Mouse (Mus musculus): Measurements from ENCODE around the gene Pspn. TPM values are rescaled to one million over a fixed set of nuclear protein-coding genes. Genes with fewer than 3 reads are reported as not detected.

Pspn gene
- polyA plus RNA-seq, 1 experiment from 2014 or later = 0.29 TPM

DNA sequence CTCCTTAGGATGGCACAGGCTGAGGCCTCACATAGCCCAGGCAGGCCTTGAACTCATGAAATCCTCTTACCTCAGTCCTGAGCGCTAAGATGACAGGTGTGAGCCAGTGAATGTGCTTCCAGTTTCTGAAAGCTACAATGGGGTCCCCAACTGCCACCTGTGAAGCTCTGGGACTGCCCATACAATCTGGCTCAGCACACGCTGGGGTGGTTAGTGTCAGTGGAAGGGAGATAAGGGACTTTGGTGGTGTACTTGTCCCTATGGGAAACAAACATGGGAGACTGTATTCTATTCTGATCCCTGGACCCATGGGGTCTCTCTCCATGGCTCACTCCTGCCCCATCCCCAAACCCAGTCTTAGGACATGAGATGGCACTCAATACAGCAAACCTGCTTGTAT is 19.9 kb upstream of the Pspn start:
- Histone ChIP-seq H3K9me3 (replicated peaks) (no peaks in the 10 kb centered on the region), H3K36me3 (peaks cover 56% of the 10 kb centered on the region), H3K4me1 (peaks cover 62% of the 10 kb centered on the region), H3K4me3 (no peak overlapping the region), H3K4me2 (peak overlapping the region; percentile 40), H3K9ac (peak overlapping the region; percentile 22; the same call in 1 of the 2 replicates), H3K27ac (peak overlapping the region; percentile 85), H3K27me3 (replicated peaks) (no peaks in the 10 kb centered on the region)
- 33% methylated on average over 2 of the region's 2 CpGs for WGBS (ENCODE audit: insufficient replicate concordance)
- peak; percentile 84 for ATAC-seq

DNA sequence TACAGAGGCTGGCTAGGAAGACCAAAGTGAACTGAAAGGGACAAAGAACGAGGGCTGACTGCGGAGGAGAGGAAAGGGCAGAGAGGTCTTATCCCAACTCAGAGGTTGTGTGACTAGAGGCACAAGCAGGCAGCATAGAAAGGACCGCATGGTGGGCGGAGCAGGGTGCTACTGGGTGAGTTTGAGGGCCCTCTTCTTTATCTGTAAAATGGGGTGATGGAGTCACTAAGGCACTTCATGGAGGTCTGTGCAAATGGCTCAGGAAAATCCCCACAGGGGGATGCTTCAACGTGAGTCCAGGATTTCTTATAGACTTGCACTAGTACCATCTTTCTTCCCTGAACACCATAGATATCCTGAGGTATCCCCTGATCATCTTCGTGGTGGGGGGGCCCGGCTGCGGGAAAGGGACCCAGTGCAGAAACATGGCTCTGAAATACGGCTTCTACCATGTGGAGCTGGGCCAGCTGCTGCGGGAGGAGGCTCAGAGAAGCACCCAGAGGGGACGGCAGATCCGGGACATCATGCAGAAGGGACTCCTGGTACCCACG is 12.5 kb upstream of the Pspn start:
- no peaks in the 10 kb centered on the region for H3K27me3 ChIP-seq (replicated peaks)
- H3K36me3 ChIP-seq = peaks cover 26% of the 10 kb centered on the region
- no peak for ATAC-seq
- H3K4me1 ChIP-seq = peaks cover 50% of the 10 kb centered on the region
- H3K4me2 ChIP-seq = peak overlapping the region; percentile 80
- H3K9me3 ChIP-seq (replicated peaks) = no peaks in the 10 kb centered on the region
- peak overlapping the region; percentile 73 for H3K9ac ChIP-seq
- H3K4me3 ChIP-seq = peak overlapping the region; percentile 89
- 74% methylated on average over 13 of the region's 13 CpGs for WGBS (ENCODE audit: insufficient replicate concordance)
- peak overlapping the region; percentile 90 for H3K27ac ChIP-seq

DNA sequence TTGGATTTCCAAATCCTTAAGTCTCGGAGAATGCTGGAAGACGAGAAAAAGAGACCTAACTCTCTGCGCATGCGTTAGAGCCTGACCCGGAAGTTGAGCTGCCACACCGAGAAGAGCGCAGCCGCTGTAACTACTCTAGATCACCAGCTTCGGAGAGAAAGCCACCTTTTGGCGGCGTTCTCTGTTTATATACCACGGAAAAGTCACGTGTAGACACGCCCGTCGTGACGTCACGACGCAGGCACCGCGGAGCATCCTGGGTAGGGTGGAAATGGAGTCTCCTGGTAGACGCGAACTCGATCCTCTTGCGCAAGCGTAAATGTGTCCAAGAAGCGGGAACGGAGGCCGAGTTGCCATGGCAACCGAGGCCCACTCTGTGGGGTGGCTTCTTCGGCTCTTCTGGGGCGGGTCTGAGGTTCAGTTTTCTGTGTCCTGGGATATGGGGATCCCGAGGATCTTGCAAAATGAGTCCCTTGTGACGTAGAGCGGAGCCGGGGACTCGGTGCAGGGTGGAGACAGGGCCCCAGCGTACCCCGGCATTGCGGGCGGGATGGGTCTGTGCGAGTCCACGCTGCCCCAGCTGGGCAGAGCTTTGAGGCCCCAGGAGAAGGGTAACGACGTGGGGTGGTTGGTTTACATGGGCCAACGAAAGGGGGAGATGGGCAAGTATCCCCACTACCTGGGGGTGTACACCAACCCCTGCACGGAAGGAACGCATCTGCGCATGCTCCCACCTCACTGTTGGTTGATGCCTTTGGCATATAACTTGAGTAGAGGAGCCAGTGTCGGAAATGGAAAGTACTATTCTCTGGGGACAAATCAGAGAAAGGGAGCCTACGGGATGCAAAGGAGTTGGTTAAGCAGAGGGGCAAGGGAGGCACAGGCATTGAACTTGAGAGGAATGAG is 11.7 kb upstream of the Pspn start, which contains the start of the genes Gtf2f1 and Gm17949:
Gene Gtf2f1 (minus strand): TSS at position 53 of the 906 bp plus-strand sequence.
Gene Gm17949 (plus strand): TSS at position 234 of the 906 bp plus-strand sequence.
- Histone ChIP-seq H3K4me3 (peak within 1 kb of the TSS; percentile 89), H3K4me2 (peak within 1 kb of the TSS; percentile 80), H3K9me3 (replicated peaks) (no peaks in the 10 kb centered on the region), H3K9ac (peak within 1 kb of the TSS; percentile 88), H3K27me3 (replicated peaks) (no peaks in the 10 kb centered on the region), H3K36me3 (peaks cover 34% of the 10 kb centered on the region), H3K4me1 (peaks cover 55% of the 10 kb centered on the region), H3K27ac (peak within 1 kb of the TSS; percentile 90)
- ATAC-seq = peak; percentile 85
- WGBS (ENCODE audit: insufficient replicate concordance) = 1% methylated on average over 51 of the region's 51 CpGs

DNA sequence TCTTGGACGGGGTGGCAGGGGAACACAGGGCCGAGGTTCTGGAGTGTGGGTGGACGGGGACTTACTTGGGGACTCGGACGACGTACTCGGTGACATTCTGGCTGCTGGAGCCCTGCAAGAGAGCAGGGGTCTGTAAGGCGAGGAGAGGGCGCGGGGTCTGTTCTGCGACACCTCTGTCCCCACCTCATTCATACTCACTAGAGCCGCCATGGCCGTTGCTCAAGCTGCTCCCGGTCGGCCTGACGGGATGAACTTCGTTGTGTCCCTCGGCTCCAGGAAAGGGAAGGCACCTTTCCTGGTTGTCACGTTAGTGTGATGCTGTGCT is 11.1 kb upstream of the Pspn start:
- no peaks in the 10 kb centered on the region for H3K9me3 ChIP-seq (replicated peaks)
- ATAC-seq = peak; percentile 62
- H3K27ac ChIP-seq = peak overlapping the region; percentile 90
- under 1% methylated on average over 19 of the region's 19 CpGs for WGBS (ENCODE audit: insufficient replicate concordance)
- H3K4me3 ChIP-seq = peak overlapping the region; percentile 89
- peak overlapping the region; percentile 88 for H3K9ac ChIP-seq
- peaks cover 50% of the 10 kb centered on the region for H3K4me1 ChIP-seq
- peak overlapping the region; percentile 80 for H3K4me2 ChIP-seq
- peaks cover 40% of the 10 kb centered on the region for H3K36me3 ChIP-seq
- H3K27me3 ChIP-seq (replicated peaks) = no peaks in the 10 kb centered on the region

DNA sequence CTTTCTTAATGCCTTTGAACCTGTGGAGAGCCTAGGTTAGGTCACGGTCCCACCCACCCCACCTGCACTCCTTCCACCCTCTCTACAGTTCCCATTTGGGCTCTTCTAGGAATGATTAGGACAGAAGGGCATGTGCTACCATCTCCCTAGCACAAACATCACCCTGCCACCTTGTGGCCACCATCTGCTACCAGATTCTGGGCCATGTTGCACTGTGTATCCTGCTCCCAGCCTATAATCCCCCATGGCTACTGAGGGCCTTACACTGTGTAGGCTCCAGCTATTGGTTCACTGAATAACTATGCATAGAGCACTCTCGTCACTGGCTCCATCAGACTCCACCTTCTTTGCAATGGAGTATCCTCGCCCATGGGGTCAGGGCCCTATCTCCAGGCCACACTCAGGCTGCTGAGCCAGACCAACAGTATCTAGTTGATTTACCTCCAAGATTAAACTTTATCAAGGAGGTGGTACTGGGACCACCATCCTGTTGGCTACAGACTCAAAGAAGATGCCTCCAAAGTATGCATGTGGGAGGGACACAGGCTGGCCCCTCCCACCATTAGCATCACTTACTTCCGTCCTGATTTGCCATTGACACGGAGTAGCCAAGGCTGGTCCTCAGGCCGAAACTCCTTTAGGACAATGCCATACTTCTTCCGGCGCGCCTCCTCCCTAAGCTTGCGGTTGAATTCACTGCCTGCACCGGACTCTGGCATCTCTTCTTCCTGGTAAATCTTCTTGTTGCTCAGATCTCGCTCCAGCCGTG is 7.5 kb upstream of the Pspn start:
- no peak overlapping the region for H3K4me2 ChIP-seq
- no peak overlapping the region for H3K9ac ChIP-seq
- no peak overlapping the region for H3K4me3 ChIP-seq
- H3K27ac ChIP-seq = no peak overlapping the region
- peaks cover 76% of the 10 kb centered on the region for H3K36me3 ChIP-seq
- ATAC-seq = no peak
- peaks cover 75% of the 10 kb centered on the region for H3K4me1 ChIP-seq
- 85% methylated on average over 13 of the region's 13 CpGs for WGBS (ENCODE audit: insufficient replicate concordance)
- no peaks in the 10 kb centered on the region for H3K27me3 ChIP-seq (replicated peaks)
- H3K9me3 ChIP-seq (replicated peaks) = no peaks in the 10 kb centered on the region

DNA sequence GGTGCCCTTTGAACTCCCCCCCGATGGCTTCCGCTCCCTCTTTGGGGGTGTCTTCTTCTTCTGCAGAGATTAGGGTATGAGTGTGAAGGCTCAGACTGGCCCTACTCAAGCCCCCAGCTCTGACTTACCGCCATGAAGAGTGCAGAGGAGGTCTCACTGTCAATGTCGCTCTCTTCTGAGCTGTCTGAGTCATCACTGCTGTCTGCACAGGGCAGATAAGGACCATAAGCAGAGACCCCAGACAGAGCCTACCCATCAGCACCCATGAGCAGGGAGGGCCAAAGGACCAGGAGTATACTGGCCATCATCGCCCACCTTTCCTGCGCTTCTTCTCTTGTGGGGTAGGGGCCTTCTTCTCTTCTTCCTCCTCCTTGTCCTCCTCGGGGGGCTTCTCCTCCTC is 4.2 kb upstream of the Pspn start:
- peaks cover 86% of the 10 kb centered on the region for H3K36me3 ChIP-seq
- H3K9ac ChIP-seq = peak overlapping the region; percentile 51
- H3K4me2 ChIP-seq = peak overlapping the region; percentile 52
- WGBS (ENCODE audit: insufficient replicate concordance) = 51% methylated on average over 7 of the region's 7 CpGs
- no peaks in the 10 kb centered on the region for H3K9me3 ChIP-seq (replicated peaks)
- peak overlapping the region; percentile 5; the same call in 1 of the 2 replicates for H3K4me3 ChIP-seq
- peak overlapping the region; percentile 77 for H3K27ac ChIP-seq
- peaks cover 67% of the 10 kb centered on the region for H3K4me1 ChIP-seq
- peak; percentile 85 for ATAC-seq
- H3K27me3 ChIP-seq (replicated peaks) = no peaks in the 10 kb centered on the region

DNA sequence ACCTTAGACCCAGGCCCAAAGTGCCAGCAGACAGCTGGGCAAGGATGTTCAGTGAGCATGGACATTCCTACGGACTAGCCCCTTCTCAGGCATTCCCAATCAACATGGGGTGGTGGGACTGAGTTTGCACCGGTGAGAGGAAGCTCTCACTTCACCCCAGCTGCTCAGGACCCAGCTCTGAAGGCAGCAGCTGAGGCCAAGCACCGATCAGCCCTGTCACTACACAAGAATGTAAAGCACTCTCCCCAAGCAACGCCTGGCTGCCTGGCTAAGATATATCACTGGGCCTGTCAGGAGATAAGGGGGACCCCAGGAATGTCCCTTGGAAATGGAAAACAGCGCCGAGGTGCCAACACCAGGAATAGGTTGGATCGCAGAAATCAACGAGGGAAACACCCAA is 1.4 kb upstream of the Pspn start:
- H3K9ac ChIP-seq = no peak overlapping the region
- H3K4me2 ChIP-seq = no peak overlapping the region
- 47% methylated on average over 8 of the region's 8 CpGs for WGBS (ENCODE audit: insufficient replicate concordance)
- peaks cover 69% of the 10 kb centered on the region for H3K36me3 ChIP-seq
- H3K27ac ChIP-seq = no peak overlapping the region
- no peak for ATAC-seq
- no peaks in the 10 kb centered on the region for H3K9me3 ChIP-seq (replicated peaks)
- H3K4me1 ChIP-seq = peaks cover 65% of the 10 kb centered on the region
- no peaks in the 10 kb centered on the region for H3K27me3 ChIP-seq (replicated peaks)
- H3K4me3 ChIP-seq = no peak overlapping the region

DNA sequence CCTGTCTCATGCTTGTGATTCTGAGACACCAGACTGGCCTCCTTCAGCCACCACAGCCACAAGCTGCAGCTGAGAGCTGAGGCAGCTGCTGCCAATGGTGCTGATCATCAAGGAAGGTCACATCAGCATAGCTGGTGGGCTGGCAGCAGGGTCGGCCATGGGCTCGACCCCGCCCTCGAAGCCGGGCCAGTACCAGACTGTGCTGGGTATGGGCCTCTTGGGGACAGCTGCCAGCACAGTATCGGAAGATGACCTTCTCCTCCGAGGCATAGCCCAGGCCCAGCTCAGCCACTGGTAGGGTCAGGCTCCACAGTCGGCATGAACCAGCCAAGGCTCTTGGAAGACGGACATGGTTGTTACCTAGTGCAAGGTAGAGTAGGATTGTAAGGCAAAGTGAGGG is 404 bp downstream of the Pspn start:
- H3K4me3 ChIP-seq = no peak overlapping the region
- ATAC-seq = no peak
- peaks cover 53% of the 10 kb centered on the region for H3K4me1 ChIP-seq
- no peaks in the 10 kb centered on the region for H3K9me3 ChIP-seq (replicated peaks)
- no peaks in the 10 kb centered on the region for H3K27me3 ChIP-seq (replicated peaks)
- peaks cover 69% of the 10 kb centered on the region for H3K36me3 ChIP-seq
- 85% methylated on average over 9 of the region's 9 CpGs for WGBS (ENCODE audit: insufficient replicate concordance)
- H3K4me2 ChIP-seq = no peak overlapping the region
- H3K27ac ChIP-seq = no peak overlapping the region
- no peak overlapping the region for H3K9ac ChIP-seq

DNA sequence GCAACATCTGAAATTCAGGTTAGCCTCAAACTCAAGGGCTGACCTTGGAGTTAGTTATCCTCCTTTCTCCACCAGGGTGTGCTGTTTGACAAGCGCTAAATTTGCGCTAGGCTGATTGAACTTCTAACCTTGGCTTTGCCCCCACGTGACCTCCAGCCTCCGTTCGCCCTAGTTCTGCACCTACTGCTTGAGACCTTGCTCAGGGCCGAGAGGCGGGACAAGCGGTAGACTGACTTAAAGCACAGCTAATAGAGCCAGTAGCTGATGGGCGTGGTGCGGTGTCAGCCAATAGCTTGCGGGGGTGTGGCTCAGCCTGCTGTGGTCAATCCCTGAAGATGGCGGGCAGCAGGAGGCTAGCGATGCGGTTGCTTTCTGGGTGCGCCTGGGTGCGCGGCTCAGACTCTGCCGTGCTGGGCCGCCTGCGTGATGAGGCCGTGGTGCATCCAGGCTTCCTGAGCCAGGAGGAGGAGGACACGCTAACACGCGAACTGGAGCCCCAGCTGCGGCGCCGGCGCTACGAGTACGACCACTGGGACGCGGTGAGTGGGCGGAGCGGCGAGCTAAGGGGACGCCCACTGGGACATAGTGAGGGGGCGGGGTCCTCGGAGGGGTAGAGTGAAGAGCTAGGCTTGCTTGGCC is 2.7 kb downstream of the Pspn start, which contains the start of gene Alkbh7:
Gene Alkbh7 (plus strand): TSS at position 311 of the 639 bp plus-strand sequence.
- H3K9me3 ChIP-seq (replicated peaks) = no peaks in the 10 kb centered on the region
- peak within 1 kb of the TSS; percentile 80 for H3K4me3 ChIP-seq
- peak; percentile 99 for ATAC-seq
- peaks cover 33% of the 10 kb centered on the region for H3K4me1 ChIP-seq
- H3K27ac ChIP-seq = peak within 1 kb of the TSS; percentile 69
- H3K27me3 ChIP-seq (replicated peaks) = no peaks in the 10 kb centered on the region
- H3K4me2 ChIP-seq = peak within 1 kb of the TSS; percentile 81
- peak within 1 kb of the TSS; percentile 74 for H3K9ac ChIP-seq
- H3K36me3 ChIP-seq = peaks cover 69% of the 10 kb centered on the region
- under 1% methylated on average over 38 of the region's 38 CpGs for WGBS (ENCODE audit: insufficient replicate concordance)

DNA sequence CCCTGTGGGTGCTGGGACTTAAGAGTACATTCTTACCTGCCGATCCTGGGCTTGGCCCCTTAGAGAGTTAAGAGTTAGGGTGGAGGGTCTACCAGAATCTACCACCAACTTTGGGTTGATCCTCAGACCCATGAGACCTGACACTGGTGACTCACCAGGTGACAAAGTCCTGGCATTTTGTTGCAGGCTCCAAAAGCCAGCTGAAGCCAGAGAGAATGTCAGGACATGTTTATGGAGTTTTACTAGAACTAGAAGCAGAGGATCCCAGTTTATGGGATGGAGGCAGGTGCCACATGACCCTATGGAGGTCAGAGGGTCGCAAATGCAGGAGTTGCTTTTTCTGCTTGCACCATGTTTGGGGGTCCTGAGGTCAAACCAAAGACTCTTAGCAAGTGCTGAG is 3.3 kb downstream of the Pspn start:
- no peak for ATAC-seq
- peak overlapping the region; percentile 81 for H3K4me2 ChIP-seq

DNA sequence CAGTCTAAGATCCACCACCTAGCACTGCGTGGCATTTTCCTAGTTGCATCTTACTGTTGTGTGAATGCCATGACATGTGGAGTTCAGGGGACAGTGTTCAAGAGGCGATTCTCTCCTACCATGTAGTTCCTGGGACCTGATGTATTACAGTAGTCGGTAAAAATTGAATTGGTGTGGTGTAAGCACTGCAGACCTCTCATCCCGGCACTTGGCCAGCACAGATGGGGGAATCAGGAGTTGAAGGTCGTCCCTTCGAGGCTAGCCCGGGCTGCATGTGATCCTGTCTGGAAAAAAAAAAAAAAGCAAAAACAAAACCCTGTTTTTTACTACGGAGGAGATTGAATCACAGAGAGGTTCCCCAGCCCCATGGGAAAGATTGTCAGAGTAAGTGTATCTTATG is 4.8 kb downstream of the Pspn start:
- Histone ChIP-seq H3K36me3 (peaks cover 68% of the 10 kb centered on the region), H3K9ac (no peak overlapping the region), H3K27me3 (replicated peaks) (no peaks in the 10 kb centered on the region), H3K4me1 (peaks cover 36% of the 10 kb centered on the region), H3K4me3 (no peak overlapping the region), H3K4me2 (no peak overlapping the region), H3K27ac (no peak overlapping the region), H3K9me3 (replicated peaks) (no peaks in the 10 kb centered on the region)
- no peak for ATAC-seq
- 81% methylated on average over 8 of the region's 8 CpGs for WGBS (ENCODE audit: insufficient replicate concordance)

More for the DNA sequence above, 3.3 kb downstream of the Pspn start:
- WGBS (ENCODE audit: insufficient replicate concordance) = 71% methylated on average over 2 of the region's 2 CpGs
- H3K27ac ChIP-seq = no peak overlapping the region
- H3K4me3 ChIP-seq = peak overlapping the region; percentile 80
- no peaks in the 10 kb centered on the region for H3K27me3 ChIP-seq (replicated peaks)
- peaks cover 73% of the 10 kb centered on the region for H3K36me3 ChIP-seq
- no peaks in the 10 kb centered on the region for H3K9me3 ChIP-seq (replicated peaks)
- H3K4me1 ChIP-seq = peaks cover 33% of the 10 kb centered on the region
- peak overlapping the region; percentile 52 for H3K9ac ChIP-seq
